Mouse (Mus musculus) urinary bladder, postnatal 4 days (tissue): ENCODE data around the gene Gnao1.

Experiments
- DNase-seq, 2 experiments: peaks; one replicate each; pipeline ENCODE4 v3.0.0; 2021 to 2022; ENCODE audit warnings: low spot score in 2 of 2

Gnao1 gene

DNA sequence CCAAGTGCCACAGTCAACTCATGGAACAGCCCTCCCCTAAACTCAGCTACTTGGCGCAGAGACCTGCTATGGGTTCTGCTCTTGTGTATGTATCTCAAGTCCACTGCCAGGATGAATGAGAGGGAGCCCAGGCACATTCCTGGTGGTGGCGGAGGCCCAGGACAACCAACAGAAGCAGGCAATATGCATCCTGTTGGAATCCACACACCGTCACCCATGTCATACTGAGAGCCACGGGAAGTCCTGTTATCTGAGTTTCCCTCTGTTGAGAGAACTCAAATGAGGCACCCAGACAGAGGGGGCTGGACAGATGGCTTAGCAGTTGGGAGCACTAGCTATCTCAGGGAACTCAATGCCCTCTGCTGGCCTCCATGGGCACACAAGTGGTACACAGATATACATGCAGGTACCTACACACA is 131.9 kb downstream of the Gnao1 start:
- DNase-seq: no peak

DNA sequence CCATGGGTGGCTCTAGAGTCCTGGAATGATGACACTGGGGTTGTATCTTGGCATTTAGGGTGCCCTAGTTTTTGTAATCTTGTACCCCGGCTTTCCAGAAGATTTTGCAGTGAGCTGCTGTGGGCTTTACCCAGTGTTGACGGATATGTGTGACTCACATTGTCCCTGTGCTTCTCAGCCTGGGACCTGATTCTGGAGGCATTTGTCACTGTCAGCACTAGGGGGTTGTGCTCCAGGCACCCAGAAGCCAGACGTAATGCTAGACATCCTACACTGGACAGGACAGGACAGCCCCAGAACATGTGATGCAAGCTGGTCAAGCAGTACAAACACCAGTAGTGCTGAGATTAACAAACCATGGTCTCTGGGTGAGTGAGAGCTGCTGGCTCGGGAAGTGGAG is 136.0 kb downstream of the Gnao1 start:
- DNase-seq: no peak

DNA sequence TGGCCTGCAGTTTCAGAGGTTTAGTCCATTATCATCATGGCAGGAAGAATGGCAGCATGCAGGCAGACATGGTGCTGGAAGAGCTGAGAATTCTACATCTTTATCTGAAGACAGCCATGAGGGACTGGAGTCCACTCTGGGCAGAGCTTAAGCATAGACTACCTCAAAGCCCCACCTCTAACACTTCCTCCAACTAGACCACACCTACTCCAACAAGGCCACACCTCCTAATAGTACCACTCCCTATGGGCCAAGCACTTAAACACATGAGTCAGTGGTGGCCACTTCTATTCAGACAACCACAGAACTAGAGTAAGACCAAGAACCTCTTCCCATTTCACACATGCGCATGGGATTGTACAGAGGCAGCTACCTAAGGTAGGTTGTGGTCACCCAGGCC is 136.6 kb downstream of the Gnao1 start:
- DNase-seq: no peak

DNA sequence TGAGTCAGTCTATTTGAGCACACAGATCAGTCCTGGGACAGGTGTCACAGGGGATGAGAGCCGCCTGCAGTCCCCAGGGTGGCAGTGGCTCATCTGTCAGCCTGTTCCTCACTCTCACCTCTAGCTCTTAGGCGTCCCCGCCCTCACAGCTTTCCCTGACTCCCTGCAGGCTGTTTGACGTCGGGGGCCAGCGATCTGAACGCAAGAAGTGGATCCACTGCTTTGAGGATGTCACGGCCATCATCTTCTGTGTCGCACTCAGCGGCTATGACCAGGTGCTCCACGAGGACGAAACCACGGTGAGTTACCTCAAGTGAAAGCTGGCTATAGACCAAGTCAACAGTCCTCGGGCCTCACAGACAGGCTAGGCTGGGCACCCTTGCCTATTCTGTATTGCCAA is 140.4 kb downstream of the Gnao1 start:
- no peak for DNase-seq

DNA sequence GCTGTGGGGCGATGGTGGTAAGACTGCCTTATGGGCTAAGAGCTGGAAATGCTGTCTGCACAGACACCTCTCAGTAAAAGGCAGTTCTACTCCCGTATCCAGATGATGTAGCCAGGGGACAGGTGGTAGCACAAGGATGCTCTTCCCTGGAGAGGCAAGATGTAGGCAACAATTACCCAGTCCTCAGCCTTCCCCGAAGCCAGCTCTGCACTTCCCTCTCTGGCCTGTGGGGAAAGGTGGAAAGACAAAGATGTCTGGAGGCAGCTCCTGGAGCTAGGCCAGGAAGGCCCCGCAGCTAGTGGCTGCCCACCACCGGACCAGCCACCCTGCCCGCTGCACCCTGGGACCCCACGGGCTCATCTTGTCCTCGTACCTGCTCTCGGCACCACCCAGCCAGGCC is 142.7 kb downstream of the Gnao1 start:
- no peak for DNase-seq

DNA sequence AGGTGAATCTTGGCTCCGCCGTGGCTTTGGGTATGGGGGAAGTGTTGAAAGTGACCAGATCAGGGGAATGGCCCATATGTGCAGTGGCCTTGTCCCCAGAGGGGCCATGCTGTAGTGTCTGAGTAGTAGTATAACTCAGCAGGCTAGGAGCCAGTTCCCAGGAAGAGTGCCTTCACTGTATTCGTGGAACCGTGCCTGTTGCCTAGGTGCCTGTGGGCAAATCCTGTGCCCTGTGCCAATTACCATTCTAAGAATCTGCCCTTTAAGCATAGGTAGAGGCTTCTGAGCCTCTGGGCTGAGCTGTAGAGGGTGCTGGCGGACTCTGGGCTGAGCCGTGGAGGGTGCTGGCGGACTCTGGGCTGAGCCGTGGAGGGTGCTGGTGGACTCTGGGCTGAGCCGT is 148.6 kb downstream of the Gnao1 start:
- no peak for DNase-seq

DNA sequence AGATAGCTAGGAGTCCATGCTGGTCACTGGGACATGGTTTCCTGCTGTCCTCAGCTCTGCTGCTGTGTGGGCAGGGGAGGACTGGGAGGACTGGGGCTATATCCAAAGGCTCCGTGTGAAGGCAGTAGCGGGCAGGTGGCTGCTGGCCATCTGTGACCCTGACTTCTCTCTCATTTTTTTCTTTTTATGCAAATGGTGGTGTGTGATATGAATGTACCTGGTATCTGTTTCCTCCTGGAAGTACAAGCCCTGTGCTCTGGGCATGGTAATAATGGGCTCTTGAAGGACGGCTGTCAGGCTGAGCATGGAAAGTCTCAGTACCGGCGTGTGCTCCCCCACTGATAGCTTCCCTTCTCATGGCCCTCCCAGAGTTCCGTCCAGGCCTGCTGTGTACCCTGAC is 151.1 kb downstream of the Gnao1 start:
- no peak for DNase-seq

DNA sequence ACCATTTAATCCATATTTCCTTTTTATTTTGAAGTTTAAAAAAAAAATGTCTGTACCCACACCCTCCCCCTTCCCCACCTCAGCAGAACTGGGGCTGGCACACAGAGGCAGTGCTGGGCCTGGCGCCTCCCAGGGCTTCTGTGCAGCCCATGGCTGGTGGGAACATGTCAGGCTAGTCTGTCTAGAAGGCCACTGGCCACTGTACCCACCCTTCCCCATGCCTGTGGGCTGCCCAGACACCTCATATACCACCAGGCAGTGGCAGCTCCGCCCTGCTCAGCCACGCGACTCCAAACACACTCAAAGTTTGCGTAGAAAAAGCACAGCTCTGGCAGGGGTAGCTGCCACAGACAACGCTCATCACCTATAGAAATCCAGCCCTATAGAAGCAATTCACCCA is 158.5 kb downstream of the Gnao1 start:
- no peak for DNase-seq

DNA sequence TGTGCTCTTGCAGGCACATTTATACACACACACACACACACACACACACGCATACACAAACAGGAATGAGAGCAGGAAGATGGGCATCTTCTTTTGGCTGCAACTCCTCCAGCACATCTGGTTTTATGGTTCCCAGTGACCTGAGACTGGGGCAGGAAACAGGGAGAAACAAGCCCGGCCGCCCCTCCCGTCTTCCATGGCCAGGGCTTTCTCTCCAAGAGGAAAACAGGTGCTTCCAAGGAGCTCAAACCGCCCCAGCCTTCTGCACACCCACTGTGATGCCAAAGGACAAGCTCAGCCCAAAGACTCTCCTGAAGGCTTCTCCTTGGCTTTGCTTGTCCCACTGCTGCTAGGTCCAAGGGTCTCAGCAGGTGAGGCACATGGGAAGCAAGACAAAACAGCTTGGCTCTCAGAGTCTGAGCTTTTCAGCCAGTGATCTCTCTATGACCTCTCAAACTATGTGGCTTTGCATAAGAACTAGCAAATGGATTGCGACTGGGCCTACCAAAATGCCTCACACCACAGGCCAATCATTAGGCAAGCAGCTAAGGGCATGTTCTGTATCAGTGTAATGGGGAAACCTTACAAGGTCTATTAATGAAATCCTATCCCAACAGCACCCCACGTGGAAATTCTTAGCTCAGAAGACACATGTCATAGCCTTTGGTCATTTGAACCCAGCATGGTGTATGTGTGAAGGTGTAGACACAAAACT is 160.0 kb downstream of the Gnao1 start:
- DNase-seq: peak in 1 of 2 experiments; percentile 56

DNA sequence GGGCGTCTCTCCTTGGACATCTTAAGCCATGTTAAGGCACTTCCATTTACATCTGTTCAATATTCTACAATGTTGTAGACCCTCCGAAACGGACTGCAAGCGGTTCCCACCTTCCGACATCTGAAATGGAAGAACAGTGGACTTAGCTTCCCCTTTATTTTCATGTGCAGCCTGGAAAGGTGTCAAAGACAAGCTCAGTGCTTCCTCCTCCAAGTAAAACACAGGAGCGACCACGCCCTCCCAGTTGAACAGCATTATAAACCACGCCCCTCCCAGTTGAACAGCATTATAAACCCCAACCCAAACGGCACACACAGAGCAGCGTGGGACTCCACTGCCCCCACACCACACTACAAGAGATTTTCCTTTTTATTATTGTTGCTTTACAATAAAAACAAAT is 161.7 kb downstream of the Gnao1 start:
- peak in 1 of 2 experiments; percentile 54 for DNase-seq

DNA sequence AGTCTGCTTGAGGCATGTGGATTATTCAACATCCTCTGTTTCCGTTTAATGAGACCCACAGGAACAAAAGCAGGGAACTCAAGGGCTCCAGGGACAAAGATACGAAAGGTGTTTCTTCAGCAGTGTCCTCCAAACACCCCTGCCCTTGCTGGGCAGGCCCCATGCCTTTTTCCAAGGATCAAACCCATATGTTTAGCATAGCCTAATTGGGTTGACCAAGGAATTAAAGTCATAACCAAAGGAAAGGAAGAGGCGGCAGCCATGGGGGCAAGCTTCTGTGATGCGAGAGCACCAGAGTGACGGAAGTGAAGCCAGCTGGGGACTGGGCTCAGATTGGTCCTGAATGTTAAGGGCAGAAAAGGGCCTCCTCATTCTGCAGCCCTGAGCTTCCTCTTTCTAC is 162.4 kb downstream of the Gnao1 start:
- peak in 1 of 2 experiments; percentile 58 for DNase-seq

DNA sequence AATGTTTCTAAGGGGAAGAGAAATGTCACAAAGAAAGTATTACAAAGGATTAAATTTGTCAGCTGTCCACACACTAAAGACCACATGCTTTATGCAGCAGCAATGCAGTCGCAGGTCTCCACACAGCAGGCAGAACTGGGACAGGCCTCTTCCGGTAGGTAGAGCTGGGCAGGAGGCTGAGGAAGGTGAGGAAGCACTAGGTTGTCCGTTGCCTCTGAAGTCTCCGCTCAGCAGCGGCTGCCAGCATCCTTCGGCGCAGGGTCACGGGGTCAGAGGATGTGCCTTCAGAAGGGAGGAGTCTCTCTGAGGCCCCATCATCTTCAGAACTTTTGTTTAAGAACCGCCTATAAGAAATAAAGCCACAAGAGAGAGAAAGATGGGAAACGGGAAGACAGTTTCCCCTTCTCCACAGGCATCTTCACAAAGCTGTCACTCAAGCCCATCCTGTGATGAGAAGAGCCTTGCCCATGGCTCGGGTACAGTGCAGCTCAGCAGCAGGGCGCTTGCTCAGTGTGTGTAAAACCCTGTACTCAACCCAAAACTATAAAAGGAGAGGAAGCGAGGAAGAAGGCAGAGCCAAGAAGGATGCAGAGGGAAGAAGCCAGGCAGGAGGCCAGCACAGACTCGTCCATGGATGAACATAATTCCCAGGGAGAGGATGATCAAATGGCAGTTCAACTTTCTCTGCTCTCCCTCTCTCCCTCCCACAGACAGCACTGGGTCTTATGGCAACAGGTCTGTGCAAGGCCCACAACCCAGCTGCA is 163.4 kb downstream of the Gnao1 start:
- peak in 1 of 2 experiments; percentile 57 for DNase-seq

DNA sequence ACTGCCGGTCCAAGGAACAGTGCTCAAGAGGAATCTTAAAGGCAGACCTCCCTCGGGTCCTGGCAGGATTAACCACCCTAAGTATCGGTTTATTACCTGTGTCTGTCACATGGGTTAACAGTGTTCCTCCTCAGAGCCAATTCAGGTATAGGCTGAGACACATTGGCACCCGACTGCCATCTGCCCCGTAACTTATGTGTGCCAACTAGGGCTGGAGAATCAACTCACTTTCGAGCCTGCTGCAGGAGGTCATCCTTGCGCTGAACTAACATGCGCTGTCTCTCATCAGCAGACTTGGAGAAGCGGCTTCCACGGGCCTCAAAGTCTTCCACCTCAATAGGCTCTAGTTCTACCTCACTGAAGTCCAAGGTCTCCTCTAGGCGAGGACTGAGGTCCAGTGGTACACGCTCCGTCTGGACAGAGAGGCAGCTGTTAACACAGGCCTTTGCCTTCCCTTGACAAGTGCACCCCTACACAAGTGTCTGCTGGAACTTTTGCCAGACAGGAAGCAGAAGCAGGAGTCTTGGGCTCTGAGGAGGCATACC is 164.1 kb downstream of the Gnao1 start:
- peak in 1 of 2 experiments; percentile 56 for DNase-seq

DNA sequence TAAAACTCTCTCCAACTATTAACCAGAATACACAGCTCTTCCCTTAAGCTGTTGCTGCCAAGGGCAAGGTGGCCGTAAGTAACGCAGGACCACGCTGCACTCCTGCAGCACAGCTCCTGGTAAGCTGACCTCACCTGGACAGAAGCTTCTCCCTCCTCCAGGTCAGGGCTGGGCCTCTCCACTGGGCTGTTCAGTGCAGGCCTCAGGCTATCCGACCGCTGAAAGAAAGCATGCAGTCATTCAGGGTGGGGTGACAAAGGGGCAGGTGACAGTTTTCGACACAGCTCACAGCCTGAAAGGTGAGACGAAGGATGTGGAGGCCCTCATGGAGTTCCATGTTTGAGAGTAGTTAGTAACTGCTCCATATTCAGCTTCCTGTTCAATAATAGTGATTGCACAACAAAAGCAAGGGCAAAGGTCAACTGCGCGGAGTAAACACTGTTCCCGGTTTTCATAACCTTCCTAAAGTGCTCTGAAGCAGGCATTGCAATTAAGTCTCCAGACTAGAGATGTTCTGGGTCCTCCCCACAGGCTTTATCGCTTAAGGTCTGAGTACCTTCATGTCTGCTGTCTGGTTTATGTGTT is 164.9 kb downstream of the Gnao1 start:
- peak in 1 of 2 experiments; percentile 56 for DNase-seq

DNA sequence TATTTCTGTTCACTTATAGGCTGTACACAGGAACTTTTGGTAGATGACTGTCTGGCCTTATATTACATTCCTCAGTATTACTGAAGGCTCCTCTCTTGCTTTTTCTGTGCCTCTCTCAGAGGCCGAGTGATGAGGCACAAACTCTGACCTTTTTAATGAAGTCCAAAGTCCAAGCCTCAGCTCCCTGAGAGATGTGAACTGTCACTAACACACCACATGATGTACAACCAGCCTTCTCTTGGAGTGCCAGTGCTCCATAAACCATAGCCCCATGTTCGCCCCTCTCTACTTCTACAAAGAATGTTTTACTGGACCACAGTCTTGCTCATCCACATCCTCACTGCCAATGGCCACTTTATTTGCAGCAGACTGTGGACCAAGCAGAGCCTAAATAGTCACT is 165.6 kb downstream of the Gnao1 start:
- peak in 1 of 2 experiments; percentile 29 for DNase-seq

DNA sequence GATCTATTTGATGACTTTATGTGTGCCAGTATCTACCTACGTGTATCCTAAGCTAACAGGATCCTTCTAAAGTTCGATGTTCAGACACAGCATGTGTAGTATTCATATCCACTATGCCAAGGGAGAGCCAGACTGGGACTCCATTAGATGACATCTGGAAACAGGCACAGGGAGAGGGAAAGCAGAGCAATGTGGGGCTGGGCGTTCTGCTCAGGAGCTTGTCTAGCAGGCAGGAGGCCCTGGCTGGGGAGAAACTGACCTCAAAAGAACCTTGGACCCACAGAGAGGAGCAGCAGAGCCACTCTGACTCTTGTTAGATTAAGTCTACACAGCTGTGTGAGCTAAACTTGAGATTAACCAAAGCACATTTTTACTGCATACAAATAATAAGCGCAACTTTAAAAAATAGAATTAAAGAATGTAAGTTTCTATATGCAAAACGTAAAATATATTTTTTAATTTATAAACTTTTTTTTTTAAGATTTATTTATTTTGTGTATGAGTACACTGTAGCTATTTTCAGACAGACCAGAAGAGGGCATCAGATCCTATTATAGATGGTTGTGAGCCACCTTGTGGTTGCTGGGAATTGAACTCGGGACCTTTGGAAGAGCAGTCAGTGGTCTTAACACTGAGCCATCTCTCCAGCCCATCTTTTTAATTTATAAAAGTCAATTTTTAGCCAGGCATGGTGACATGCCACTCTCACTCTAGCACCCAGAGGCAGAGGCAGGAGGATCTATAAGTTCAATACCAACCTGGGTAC is 166.9 kb downstream of the Gnao1 start:
- peak in 1 of 2 experiments; percentile 36 for DNase-seq

DNA sequence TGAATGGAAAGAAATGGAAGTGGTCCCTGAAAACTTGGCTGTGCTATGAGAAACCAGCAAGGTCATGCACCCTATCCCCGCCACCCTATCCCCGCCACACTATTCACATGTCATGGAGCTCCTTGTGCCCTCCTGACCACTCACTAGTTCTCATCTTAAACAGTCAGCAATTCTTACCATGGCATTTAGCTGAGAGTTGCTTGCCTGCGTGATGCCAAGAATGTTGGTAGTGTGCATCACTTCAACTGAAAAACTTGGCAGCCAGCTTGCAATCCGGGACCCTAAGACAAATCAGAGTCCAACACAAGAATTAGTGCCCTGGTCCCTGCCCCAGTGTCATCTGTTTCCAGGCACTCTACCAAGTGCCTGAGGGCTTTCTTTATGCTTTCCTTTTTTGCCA is 170.4 kb downstream of the Gnao1 start:
- DNase-seq: no peak

DNA sequence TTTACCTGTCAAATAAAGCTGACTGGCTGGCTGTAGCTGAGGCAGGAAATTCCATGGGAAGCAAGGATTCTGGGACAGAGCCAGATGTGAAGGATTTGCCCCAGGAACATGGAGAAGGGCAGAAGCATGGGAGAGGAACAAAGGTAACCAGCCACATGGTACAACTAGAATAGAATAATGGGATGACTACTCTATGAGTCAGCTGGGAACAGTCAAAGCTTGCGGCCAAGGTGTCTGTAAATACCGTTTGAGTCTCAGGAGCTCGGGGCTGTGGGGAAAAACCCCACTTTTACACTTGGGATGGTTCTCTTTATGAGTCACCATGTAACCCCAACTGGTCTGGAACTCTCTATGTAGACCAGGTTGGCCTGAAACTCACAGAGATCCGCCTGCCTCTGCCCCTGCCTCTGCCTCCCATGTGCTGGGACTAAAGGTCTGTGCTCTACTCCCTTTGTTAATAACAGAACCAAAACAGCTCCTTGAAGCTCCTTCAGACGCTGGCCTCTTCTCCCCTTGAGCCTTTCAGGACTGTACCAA is 172.0 kb downstream of the Gnao1 start:
- no peak for DNase-seq

DNA sequence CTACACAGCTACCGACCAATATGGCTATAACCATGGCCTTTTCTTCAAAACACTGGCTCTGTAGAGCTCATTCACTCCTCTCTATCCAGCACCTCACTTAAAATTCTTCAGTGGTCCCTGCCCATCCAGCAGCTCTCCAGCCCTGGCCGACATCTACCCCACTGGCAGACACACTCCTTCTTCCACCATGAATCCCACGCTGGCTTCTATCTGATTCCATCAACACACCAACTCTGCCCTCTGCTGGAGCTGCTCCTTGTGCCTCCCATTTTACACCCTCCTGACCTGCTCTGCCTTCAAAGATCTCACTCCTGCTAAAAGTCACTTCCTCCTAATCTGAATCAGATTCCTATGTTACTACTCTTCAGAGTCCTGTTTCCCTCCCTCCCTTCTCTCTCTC is 174.1 kb downstream of the Gnao1 start:
- DNase-seq: no peak

DNA sequence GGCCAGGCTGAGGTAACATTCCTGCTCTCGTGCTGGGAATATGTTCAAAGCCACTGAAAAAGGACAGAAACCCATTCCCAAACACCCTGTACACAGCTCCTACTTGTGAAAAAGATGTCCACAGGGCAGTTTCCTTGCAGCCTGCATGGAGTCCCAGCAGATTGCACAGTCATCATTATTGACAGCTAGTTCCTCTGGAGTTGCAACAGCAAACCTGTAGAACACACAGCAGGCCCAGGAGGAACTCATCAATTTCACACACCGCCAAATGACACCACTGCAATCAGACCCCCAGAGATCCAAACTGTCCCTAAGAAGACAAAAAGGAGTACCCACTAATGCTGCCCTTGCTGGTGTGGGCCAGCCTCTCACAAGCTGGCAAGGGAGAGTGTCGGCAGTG is 175.0 kb downstream of the Gnao1 start:
- no peak for DNase-seq

DNA sequence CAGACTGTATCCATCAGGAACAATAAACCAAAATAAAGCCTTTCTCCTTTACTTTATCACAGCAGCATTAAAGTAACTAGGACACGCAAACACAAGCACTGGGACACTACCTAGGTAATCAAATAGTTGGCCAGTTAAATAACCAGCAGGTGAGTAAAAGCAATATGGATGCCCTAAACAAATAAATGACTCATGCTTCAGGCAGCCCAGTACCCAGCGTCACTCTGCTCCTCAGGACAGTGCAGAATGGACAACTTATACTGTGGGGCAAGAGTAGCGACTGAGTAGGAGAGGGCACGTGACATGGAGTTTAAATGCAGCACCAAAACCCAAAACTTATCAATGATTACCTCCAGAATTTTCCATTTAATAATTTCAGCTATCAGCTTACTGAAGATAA is 180.0 kb downstream of the Gnao1 start:
- no peak for DNase-seq

DNA sequence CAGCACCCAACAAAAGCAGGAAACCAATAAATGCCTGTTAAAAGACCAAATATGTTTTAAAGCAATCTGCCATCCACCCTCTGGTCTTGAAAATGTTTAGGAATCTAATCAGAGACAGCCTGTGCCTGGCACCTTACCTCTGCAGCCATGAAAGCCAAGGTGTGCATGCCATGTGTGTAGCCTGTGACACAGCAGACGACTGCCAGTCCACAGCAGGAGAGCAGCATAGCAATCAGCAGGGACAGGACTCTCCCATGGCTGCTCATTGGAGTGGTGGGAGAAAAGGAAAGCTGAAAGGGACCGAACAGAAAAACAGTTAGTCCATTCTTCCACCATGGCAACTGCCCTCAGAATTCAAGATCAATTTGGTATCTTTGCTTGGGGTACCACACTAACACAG is 189.2 kb downstream of the Gnao1 start:
- no peak for DNase-seq
